Mouse (Mus musculus): ENCODE measurements at regions not wholly inside any gene's neighbourhood (a gene's known extent, or its start where the extent isn't known, plus 50 kb on each side); places are given as distances from the start of the nearest gene placed in this dataset.
A peak's percentile ranks its signal among the peaks of the same experiment; 100 is the strongest.

DNA sequence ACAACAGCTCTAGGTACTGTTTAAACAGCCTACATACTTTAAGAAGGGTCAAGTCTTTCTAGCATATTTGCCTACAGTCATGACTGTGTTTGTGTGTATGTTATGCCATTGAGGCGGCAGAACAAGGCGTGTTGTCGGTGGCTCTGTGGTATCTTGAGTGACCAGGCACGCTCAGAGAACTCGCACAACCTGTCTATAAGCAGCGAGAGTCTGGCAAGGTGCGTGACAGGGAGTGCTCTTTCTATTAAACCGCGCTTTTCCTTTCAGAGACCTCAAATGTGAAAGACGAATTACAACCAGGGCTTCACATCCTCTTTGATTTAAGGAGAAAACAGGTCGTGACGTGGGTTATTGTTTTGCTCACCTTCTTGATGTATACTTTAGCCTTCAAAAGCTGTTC, 88.2 kb upstream of the Fam3c start:
- DNase-seq (ENCODE audit: low read depth, low spot score): no peak

DNA sequence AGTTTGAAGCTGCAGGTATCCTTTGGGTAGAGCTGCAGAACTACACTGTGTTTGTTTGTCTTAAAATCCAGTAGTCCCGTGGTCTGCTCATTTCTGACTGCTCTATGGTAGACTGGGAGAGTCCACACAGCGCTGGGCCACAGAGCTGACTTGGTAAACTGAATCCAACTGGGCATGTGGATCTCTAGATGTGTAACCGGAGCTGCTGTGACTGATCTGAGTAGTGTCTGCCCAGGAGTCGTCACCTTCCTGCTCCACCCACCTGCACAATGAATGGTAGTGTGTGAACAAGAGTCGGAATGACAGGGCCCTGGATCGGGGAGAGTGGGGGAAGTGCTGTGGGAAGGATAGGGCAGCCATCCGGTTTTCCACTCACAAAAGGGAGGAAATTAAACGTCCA, 87.5 kb upstream of the Fam3c start:
- DNase-seq (ENCODE audit: low read depth, low spot score): peak; percentile 85

DNA sequence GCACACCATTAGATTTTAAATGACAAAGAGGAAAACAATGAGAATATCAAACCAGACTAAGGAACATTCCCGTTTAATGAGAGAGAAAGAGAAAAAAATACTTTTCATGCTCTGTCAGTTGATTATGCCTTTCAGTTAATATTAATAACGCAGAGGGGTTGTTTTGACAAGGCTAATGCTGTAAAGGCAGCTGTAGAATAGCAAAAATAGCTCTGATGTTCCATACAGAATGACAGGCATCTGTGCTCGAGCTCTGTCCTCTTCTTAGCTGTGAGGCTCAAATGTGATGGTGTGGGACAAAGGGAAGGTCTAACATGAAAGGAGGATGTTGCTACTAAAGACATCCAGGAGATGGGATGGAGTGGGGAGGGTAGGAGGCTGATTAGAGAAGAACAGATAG, 87.1 kb upstream of the Fam3c start:
- no peak for DNase-seq (ENCODE audit: low read depth, low spot score)

DNA sequence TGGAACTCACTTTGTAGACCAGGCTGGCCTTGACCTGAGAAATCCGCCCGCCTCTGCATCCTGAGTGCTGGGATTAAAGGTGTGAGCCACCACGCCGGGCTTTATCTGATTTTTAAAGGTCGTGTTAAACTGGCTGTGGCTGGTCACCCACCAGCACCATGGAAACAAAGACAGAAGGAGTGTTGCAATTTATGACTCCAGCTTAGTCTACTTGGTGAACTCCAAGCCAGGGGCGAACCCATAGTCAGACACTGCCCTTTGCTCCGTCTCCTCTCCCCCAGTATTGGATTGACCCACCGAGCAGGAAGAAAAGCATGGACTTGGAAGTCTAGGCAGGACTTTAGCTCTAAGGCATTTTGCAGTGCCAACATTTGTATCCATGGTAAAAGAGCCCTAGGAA, 86.5 kb upstream of the Fam3c start:
- peak; percentile 73 for DNase-seq (ENCODE audit: low read depth, low spot score)

DNA sequence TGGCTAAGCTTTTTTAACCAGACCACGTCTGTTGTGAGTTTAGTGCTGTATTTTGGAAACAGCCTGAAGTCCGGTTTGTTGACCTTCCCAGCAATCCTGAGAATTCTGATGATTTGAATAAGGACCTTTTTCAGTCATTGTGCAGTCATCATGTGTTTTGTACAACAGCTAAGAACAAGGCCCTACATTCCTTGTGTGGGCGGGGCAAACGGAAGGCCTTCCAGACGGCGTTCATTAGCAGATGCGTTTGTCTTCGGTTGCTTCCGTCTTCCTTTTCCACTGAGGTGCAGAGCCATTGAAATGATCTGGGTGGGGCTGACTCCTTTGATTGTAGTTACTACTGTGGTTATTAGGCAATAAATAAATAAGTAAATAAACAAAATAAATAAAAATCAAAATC, 83.8 kb upstream of the Fam3c start:
- peak; percentile 97 for DNase-seq (ENCODE audit: low read depth, low spot score)

DNA sequence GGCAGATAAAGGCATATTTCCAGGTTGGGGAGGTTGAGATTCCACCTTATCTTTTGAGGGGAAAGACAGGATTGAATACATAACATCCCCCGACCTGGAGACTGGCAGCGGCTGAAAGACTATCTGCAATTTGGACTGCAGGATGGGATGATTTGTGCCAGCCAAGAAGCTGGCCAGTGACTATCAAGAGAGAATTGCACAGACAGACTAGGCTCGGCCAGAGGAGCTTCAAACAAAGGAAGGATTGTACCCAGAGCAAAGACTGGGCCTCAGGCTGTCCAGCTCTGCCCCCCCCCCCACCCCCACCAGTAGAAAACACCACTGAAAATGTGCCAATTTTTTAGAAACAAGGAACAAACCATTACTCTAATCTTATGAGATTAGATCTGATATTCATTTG, 73.0 kb upstream of the Fam3c start:
- no peak for DNase-seq (ENCODE audit: low read depth, low spot score)

DNA sequence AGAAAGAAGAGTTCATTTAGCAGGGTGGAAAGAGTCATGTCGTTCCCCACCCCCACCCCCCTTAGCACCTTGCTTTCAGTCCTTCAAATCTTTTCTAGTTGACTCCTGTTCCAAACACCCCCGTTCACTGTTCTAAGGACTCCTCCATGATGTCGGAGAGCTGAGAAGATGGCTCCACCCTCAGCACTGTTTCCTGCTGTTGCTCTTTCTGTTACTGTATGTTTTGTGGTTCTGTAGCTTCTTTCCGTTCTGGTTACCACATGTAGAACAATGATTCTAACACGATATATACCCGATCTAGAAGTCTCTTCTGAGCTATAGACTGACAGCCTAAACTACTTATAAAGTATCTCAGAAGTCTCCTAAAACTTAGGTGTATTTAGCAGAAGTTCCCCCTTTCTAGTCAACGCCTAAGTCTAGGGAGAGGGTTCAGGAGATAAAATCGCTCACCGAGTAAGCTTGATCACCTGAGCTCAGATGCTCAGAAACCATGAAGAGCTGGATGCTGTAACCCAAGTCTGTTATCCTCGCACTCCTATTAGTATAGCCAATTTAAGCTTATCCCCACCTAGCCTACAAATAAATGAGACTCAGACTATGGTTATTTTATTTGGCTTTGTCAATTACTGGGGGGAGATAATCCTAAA, 68.2 kb upstream of the Fam3c start:
- DNase-seq (ENCODE audit: low read depth, low spot score): no peak

DNA sequence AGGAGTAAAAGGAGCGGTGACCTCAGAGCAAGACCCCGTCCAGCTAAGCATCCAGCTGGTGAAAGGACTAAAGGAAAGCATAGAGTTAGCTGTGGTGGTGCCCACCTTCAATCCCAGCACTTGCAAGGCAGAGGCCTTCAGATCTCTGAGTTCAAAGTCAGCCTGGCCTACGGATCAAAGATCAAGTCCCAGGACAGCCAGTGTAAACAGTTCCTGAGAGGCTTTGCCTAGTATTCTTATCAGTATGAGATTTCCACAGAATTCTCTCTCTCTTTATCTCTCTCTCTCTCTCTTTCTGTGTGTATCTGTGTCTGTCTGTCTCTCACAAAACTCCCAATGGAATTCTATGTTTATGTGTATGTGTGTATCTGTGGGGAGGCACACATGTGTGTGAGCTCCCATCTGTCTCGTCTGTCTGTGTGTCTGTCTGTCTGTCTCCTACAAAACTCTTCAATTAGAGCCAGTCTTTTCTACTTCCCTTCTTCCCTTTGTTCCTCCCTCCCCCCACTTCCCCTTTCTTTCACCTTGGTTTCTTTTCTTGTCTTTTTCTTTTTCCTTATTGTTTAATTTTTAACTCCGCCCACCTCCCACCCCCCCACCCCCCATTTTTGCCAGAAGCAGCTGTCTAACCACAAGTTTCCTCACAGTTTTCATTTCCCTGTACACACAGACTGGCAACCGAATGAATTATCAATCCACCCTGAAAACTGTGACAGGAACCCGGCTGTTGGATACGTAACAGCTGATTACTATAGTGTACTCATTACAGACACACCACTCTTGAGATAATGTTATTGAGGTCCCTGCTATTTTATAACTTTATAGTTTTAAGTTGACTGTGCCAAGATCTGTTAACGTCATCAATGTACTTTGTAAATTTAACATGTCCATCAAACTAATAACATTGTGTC, 67.3 kb upstream of the Fam3c start:
- no peak for DNase-seq (ENCODE audit: low read depth, low spot score)

DNA sequence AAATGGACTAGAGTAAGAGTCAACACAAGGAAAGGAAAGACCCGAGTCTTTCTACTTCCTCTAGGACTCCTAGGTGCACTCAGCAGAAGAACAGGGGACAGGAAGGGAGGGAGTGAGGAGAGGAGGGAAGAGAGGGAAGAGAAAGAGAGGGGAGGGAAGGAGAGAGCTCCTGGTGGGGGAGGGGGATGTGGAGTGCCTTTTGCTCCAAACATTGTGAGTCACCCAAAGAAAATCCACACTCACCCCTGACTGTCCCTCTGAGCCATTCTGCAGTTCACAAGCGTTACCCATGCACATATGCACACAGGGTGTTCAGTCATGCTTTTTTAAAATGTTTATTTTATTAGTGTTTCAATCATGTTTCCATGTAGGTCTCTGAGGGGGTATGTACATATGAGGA, 65.5 kb upstream of the Fam3c start:
- no peak for DNase-seq (ENCODE audit: low read depth, low spot score)

DNA sequence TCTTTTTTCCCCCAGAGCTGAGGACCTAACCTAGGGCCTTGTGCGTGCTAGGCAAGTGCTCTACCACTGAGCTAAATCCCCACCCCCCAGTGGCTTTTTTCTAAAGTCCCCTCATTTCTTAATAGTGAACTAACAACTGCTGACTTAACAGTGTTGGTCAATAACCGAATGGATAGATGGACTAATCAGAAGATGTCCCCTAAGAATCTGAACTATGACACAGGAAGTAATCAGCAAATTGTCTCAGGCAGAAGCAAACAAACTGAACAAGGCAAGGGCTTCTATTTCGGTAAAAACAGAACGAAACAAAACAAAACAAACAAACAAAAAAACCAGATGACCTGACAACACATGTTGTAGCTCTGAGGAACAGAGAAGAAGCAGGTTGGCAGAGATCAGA, 62.2 kb upstream of the Fam3c start:
- no peak for DNase-seq (ENCODE audit: low read depth, low spot score)

DNA sequence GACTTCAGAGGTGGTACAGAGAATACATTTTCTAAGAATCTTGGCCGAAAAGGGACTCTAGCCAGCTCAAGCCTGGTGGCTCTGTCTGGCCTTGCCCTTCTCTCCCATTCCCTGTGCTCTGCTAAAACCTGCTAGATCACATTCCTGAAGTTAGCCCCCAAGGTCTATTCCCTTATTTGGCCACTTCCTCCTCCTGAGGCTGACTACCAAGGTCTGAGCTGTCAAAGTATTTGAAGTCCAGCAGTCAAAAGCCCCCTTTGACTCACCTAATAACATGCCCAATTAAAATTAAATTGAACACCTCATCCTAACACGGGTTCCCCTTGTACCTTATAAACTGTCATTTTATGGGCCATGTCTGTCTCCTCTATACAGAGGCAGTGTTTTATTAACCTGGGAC, 61.1 kb upstream of the Fam3c start:
- DNase-seq (ENCODE audit: low read depth, low spot score): peak; percentile 10

DNA sequence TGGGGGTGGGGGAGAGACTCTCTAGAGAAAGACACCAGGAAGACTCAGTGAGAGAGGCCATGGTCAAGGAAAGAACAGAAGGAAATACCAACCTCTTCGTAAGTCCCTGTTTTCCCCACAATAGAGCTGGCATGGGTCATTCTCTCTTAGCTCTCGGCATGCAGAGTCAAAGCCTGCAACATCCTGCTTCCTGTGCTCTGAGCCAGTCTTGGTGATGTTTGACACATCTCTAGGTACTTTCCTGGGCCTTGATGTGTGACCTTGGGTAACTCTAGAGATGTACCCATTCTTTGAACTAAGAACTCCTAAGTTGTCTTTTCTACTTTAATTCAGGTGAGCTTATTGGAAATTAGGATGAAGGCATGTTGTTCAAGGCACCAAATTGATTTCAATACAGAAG, 55.8 kb upstream of the Fam3c start:
- DNase-seq (ENCODE audit: low read depth, low spot score): no peak

DNA sequence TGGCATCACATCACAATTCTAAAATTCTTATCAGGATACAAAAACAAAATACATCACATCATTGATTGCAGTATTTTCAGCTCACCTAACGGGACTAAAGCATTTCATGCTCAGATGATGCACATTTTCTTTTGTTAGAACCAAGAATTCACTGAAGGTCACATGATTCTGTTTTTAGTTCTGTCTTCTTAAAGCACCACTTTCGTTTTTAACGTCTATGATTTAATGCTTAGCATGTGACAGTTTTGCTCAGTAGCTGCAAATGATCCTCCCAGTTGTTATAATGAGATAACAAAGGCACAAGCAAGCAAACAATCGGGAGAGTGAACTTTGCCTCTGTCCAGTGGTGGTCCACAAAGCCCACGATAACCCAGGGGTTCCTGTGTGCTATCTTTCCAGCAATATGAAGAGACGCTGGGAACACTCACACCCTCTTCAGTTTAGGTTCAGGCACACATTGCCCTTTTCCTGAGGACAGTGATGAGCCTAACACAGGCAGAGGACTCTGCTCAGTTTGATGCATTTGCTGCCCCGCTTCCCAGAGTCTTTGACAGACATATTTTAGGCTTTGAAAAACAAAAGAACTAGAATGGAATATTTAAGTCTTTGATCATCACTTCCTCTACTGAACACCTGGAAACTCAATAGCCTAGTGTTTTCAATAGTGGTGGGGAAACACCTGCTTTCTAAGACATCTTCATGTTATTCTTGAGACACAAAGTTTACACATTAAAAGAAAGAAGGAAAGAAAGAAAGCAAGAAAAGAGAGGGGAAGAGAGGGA, 53.0 kb upstream of the Fam3c start:
- DNase-seq (ENCODE audit: low read depth, low spot score): no peak

Measured in ZHBTc4 (cell line).